Mouse (Mus musculus) c-Kit-positive CD71-positive TER-119-positive erythroid progenitor cells, embryonic 14.5 days (primary cell): ENCODE measurements around the gene Krt7.
A peak's percentile ranks its signal among the peaks of the same experiment; 100 is the strongest.

ENCODE experiments used
- DNase-seq: peaks from one replicate; pipeline ENCODE4 v3.0.0-alpha.2; 2013; ENCODE audit warnings: low spot score

Gene Krt7

GRCm38 (mm10) chr15:101376776-101377061, 34.1 kb upstream of the Krt7 start:
- no peak for DNase-seq

DNA sequence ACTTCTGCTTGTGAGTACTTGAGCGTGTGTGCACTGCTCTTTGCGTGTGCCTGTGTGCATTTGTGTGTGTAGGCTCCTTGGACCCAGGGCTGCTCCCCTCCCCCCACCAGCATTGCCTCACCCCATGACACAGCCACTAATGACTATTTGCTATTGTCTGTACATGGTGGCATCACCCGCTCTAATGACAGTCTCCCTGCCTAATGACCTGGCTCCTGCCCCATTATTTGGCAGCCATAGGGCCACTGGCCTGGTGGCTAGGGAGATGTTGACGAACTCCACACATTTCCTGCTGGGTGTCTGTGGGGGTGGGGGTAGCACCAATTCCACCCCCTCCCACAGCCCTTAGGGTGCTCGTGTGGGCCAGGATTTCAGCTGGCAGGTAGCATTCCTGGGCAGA, 32.2 kb upstream of the Krt7 start:
- no peak for DNase-seq

DNA sequence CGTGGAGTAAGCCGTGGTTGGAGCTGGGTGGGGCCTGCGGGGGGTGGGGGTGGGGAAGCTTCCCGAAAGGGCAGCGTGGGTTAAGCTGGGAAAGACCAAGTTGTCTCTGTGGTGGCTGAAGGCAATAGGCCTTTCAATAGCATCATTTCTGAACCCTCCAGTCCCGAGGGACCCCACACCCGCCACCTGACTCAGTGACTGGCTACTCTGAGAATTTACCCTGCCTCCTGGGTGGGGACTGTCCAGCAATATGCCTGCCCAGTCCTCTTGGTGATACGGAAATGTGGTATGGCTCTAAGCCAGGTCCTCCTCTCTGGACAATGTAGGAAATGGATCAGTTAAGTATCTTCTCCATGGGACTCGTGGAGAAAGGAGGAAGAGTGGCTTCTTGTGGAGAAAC, 29.1 kb upstream of the Krt7 start:
- no peak for DNase-seq

DNA sequence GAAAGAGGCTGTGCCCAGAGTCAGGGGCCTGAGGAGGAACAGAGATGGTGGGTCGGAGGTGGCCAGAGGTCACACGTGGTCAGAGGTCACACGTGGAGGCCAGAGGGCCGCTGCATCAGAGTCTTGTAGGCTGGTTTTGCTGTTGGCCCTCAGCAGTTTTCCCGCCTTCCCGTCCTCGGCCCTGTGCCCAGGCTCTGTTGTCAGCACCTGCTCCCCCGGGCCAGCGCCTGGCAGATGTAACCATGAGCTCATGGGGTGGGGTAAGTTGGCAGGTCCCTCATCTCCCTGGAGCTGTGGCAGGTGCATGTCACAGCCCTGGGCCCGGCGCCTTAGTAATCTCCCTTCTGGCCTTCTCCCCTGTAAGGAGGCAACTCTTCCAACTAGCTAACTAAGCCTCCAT, 28.0 kb upstream of the Krt7 start:
- no peak for DNase-seq

GRCm38 (mm10) chr15:101384610-101385009, 26.2 kb upstream of the Krt7 start:
- no peak for DNase-seq

DNA sequence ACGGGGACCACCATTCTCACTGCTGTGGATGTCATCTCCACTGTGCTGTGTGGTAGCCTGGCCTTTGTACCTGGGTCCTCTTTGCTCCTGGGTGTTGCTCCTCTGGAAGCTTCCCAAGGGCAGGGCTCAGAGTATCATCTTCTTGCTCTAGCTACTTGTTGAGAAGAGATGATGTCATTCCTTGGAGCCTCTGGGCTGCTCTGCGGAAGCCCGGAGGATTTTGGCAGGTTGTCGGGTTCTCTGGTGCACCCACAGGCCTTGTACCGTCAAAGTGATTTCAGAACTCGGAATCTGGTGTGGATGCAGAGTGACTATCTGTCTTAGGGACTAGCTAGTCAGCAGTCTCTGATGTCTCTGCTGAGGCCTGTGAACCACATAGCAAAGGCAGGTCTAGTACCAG, 25.8 kb upstream of the Krt7 start:
- no peak for DNase-seq

DNA sequence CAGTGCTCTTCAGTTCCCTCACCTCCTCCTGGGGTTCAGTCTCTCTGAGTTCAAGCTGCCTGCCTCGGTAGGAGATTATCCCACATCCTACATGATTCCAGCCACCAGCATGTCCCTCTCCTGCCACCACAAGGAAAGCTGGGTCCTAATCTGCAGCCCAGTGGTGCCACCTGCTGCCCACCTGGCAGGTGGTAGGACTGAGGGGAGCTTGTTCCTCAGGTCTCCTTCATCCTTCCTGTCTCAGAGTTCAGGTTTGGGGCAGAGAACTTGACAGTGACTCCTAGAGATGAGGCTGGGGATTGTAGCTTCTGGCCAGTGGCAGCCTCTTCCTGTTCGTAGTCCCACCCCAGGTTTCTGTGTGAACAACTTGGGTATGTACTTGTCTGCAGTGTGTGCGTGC, 23.7 kb upstream of the Krt7 start:
- no peak for DNase-seq

- peak; percentile 6 for DNase-seq
Observed at GRCm38 (mm10) chr15:101388034-101388541, 22.8 kb upstream of the Krt7 start.

- DNase-seq: no peak
Observed at GRCm38 (mm10) chr15:101390203-101390602, 20.6 kb upstream of the Krt7 start.

DNA sequence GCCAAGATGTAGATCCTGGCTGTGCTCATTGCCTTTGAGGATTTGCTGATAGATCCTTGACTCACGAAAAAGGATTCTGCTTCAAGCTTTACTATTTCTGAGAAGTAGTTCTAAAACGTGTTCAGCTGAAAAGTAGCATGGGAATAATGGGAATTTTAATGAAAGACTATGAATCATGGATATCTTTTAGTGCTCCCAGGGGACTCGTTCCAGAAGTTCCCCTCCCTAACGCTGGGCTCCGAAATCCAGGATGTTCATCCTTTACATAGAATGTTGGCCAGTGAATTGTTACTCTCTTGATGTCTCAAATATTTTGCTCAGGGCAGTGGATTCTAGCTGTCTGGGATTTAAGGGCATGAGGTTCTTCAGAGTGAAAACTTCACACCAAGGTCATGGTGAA, 18.6 kb upstream of the Krt7 start:
- no peak for DNase-seq

- DNase-seq: no peak
Observed at GRCm38 (mm10) chr15:101394908-101395307, 15.9 kb upstream of the Krt7 start.

DNA sequence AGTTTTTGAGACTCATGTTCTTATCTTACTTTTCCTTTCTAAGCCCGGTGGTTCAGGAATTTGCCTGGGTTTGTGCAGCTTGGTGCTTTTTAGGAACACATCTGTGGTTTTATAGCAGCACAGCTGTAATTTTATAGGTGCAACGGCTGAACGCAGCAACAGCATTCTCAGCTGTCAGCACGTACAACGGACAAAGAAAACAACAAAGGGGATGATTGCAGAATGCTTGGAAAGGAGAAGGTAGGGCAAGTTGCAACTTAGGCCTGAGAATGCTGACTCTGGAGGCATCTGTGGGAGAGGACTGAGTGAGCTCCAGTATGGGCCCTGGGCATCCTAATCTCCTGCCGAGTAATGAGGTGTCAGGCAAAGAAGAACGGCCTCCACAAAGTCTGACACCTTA, 14.4 kb upstream of the Krt7 start:
- DNase-seq: no peak

DNA sequence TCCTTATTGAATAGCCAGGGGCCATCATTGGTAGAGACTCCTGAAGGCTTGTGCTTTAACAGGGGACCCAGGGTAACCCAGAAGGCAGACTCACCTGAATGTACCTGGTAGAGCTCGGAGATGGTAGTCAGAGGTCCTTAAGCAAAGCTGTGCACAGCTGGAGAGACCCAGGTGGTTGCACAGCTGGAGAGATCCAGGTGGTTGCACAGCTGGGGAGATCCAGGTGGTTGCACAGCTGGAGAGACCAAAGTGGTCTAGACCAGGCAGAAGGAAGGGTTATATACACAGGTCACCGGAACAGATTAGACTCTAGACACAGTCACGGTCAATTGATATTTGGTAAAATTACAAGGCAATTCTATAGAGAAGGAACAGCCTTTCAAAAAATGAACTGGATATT, 13.9 kb upstream of the Krt7 start:
- DNase-seq: no peak

DNA sequence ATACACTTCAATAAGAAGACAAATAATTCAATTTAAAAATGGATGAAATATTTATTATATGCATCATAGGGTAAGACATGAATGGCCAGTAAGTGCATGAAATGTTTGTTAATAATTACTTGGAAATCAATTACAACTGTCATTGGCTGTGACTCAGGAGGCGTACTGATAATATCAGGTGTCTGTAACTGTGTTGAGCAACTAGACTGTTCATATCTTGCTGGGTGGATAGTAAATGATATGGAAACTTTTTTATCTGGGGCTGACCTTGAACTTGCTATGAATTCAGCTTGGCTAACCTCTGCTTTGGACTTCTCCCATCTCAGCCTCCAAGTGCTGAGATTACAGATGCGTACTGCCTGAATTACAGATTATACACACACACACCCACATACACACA, 13.2 kb upstream of the Krt7 start:
- no peak for DNase-seq

DNA sequence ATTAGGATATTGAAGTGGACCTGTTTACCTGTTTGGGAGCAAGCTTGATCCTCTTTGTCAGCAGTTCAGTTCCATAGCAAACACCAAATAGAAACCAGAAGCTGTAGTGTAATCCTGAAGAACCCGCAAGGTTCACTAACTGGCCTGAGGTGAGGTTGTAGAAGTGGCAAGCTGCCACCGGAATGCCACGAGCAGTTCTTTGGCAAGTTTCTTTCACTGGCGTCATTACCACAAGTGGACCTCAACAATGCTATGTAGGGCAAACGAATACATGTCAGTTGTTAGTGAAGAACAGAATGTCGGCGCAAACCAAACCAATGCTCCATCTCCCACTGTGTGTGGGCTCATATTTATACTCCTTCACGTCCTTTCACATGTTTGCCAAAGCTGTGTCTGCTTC, 12.6 kb upstream of the Krt7 start:
- DNase-seq: no peak

DNA sequence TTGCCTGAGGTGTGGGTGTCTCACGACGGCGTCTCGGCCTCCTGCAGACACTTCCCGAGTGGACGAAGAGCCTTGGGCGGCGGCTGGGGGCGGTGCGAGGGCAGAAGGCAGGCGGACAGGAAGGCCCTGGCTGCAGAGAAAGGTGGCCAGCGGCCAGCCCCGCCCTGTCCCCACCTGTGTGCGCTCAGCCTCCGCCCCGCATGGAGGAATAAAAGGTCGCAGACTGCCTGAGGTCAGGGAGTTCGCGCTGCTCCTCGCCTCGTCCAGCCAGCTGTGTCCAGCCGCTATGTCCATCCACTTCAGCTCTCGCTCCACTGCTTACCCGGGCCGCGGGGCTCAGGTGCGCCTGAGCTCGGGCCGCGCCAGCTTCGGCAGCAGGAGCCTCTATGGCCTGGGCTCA, 1.3 kb downstream of the Krt7 start:
- no peak for DNase-seq

DNA sequence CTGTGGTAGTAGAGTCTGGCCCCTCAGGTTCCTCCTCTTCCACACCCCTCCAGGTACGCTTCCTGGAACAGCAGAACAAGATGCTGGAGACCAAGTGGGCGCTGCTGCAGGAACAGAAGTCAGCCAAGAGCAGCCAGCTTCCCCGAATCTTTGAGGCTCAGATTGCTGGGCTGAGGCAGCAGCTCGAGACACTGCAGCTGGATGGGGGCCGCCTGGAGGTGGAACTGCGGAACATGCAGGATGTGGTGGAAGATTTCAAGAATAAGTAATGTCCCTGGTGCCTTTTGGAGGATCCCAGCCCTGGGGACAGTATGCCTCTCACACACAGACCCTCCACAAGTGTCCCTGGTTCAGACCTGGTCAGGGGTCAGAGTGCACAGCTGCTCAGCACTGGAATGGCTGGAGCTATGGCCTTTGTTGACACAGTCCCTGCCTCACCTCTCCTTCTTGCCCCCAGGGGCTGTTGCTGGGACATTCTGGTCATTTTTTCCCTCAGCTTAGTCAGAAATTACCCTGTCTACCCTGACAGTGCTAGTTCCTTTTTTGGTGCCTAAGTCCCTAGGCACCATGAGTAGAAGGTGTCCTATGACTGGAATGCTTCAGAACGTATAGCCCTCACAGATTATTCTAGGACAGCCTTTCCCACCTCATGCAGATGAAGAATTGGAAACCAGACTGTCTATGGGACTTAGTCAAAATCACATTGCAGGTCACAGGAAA, 3.2 kb downstream of the Krt7 start:
- DNase-seq: no peak

GRCm38 (mm10) chr15:101414807-101415565, 4.1 kb downstream of the Krt7 start:
- no peak for DNase-seq

DNA sequence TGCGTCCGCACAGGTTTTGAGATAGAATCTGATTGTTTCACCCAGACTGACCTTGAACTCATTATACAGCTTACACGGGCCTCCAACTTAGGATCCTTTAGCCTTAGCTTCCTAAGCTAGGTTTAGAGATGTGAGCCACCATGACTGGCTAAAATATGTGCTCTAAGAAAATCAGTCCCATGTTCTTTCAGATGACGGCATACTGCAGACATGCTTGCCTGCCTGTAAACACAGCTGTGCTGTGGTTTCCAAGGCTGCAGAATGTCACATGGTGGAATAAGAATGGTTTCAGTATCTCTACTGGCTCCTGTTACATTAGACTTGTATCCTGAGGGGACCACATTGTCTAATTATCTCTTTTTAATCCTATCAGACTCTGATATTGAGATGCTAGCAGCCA, 8.1 kb downstream of the Krt7 start:
- DNase-seq: no peak

DNA sequence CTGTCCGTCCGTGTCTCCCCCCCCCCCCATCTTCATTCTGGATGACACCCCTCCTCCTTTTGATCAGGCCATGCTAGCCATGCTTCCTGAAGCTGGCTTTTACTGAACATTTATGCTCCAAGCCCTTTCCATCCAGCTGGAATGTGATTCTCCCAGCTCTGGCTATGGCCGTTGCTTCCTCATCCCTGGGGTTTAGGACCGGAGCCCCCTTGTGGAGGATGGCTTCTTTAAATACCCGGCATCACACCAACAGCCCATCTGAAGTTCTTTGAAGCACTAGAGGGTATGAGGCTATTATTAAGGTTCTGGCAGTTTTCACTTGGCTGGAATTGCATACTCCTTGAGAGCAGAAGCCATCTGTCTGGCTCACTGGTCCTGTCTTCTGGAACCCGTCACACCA, 10.1 kb downstream of the Krt7 start:
- no peak for DNase-seq

- no peak for DNase-seq
Observed at GRCm38 (mm10) chr15:101424914-101425313, 14.1 kb downstream of the Krt7 start.

- no peak for DNase-seq
Observed at GRCm38 (mm10) chr15:101436611-101437010, 25.8 kb downstream of the Krt7 start.

- DNase-seq: no peak
Observed at GRCm38 (mm10) chr15:101438555-101438954, 27.7 kb downstream of the Krt7 start, which contains the start of gene Krt87. Krt87 (minus strand) TSS chr15:101438804.

DNA sequence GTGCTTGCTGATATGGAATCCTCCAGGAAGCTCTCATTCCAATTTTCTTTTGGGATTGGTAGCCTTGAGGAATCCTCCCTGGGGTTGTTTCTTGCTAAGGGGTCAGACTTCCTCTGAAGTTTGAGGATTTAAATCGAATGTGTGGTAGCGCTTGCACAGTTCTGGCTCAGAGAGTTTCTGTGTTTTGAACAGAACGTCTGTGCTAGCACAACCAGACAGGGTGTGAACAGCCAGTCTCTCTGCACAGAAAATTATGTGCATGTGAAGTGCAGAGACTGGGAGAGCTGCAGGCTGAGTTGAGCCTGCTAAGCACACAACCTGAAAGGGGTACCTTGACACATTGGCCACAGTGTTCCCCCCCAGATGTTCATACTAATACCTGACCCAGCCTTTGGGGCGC, 30.0 kb downstream of the Krt7 start:
- no peak for DNase-seq
